ENCODE assay signal across 16 mouse cellular contexts in genomic region chr17:35020551-35020950, GRCm38 (mm10). TPM values are rescaled to one million over a fixed set of nuclear protein-coding genes. Genes with fewer than 3 reads are reported as not detected.
A peak's percentile ranks its signal among the peaks of the same experiment; 100 is the strongest.
DNase-seq lines count a peak whose midpoint lies in the region; ATAC-seq and TF ChIP-seq lines count a peak whose summit lies in the region.
"Had no signal": no experiment of that assay in that cellular context is flagged by ENCODE, and none has a peak within 500 bp of the region (broad histone marks: within the 10 kb centered on the region; RNA-seq: fewer than 3 reads in every experiment).

No protein-coding gene starts in this region.

- WGBS in limb, embryonic 10.5 days, result 87% methylated on average over 8 of the region's 8 CpGs

- no peaks in the 10 kb centered on the region for H3K36me3 ChIP-seq in testis, adult 2 months (ENCODE audit: control insufficient read depth, insufficient read depth, low read length)
- H3K36me3 ChIP-seq in limb, embryonic 10.5 days, result peaks cover 29% of the 10 kb centered on the region

- intact Hi-C loops in gastrocnemius, postnatal 36 days (cut with DNase I), result loop anchor here (5.0 kb wide), 1 partner anchor 67 kb away; the partner anchor contains the start of genes Abhd16a and Ly6g6f

- no peaks in the 10 kb centered on the region for H3K9me3 ChIP-seq in limb, embryonic 10.5 days (replicated peaks)
- H3K9me3 ChIP-seq: forebrain, embryonic 10.5 days; G1E; heart, embryonic 15.5 days; hindbrain, embryonic 13.5 days had no signal

- ATAC-seq in cerebellum, adult (ENCODE audit: insufficient number of reproducible peaks, low FRiP score, low TSS enrichment), result no peak

- no peak for TF ChIP-seq POLR2A in testis, adult 2 months (IDR thresholded peaks at IDR 0.05; ENCODE audit: control insufficient read depth, low read depth, low read length)

- H3K4me3 ChIP-seq in testis, adult 2 months (ENCODE audit: control insufficient read depth, low read depth, low read length), result peak overlapping the region; percentile 37
- no peak overlapping the region for H3K4me3 ChIP-seq in limb, embryonic 10.5 days
- H3K4me3 ChIP-seq: hindbrain, embryonic 13.5 days had no signal

- DNase-seq in cerebellum, adult 9-10 months, result peak; percentile 43
- peak; percentile 12 for DNase-seq in kidney, postnatal 10 days
- DNase-seq in kidney, adult 8-10 months, result no peak
- DNase-seq in testis, postnatal 14 days (ENCODE audit: low spot score), result no peak
- peak; percentile 28 for DNase-seq in limb, embryonic 10.5 days (ENCODE audit: low spot score)
- DNase-seq in gastrocnemius, postnatal 36 days, result no peak

- no peak for TF ChIP-seq CTCF in testis, adult 2 months (IDR thresholded peaks at IDR 0.05; ENCODE audit: control insufficient read depth, insufficient read depth, insufficient replicate concordance, low read depth, low read length)

- peaks cover 5% of the 10 kb centered on the region for H3K4me1 ChIP-seq in testis, adult 2 months (ENCODE audit: control insufficient read depth, insufficient read depth, low read length)
- H3K4me1 ChIP-seq in limb, embryonic 10.5 days, result peaks cover 32% of the 10 kb centered on the region

- H3K27ac ChIP-seq in testis, adult 2 months (ENCODE audit: control insufficient read depth, insufficient read depth, low read depth, low read length), result no peak overlapping the region
- no peak overlapping the region for H3K27ac ChIP-seq in limb, embryonic 10.5 days
- H3K27ac ChIP-seq: hindbrain, embryonic 13.5 days; hindbrain, postnatal 0 days had no signal

- no peaks in the 10 kb centered on the region for H3K27me3 ChIP-seq in testis, adult 2 months (ENCODE audit: control insufficient read depth, insufficient read depth, low read length)
- H3K27me3 ChIP-seq in limb, embryonic 10.5 days (ENCODE audit: low read depth, poor library complexity, severe bottlenecking), result no peaks in the 10 kb centered on the region
- H3K27me3 ChIP-seq: heart, embryonic 15.5 days; hindbrain, embryonic 13.5 days had no signal

RNA-seq across cellular contexts. Expression of gene Vwa7, which starts 4.2 kb away (rescaled TPM):
- 0.65 and 0.84 TPM in 2 replicates for polyA plus RNA-seq in testis, adult 2 months (2012; rRNA removed)
- polyA plus RNA-seq in limb, embryonic 10.5 days (2016; fragmentation: Nextera tagmentation; extraction: Ambion mirVana), result 0.15 and 0.23 TPM in 2 replicates
- total RNA-seq in gastrocnemius, postnatal 36 days (2021), result 10 to 100 TPM; 11.3 to 12.8 TPM

RNA-seq across cellular contexts. Expression of gene Sapcd1, which starts 7.3 kb away (rescaled TPM):
- 3.5 and 3.8 TPM in 2 replicates for polyA plus RNA-seq in testis, adult 2 months (2012; rRNA removed)
- 1.2 and 1.4 TPM in 2 replicates for polyA plus RNA-seq in limb, embryonic 10.5 days (2016; fragmentation: Nextera tagmentation; extraction: Ambion mirVana)
- total RNA-seq in gastrocnemius, postnatal 36 days (2021), result not detected
- total RNA-seq: gastrocnemius, adult 18-20 months; heart, adult 18-20 months; hematopoietic stem cell, adult 5-6 weeks had no signal

RNA-seq across cellular contexts. Expression of gene Vars, which starts 19.8 kb away (rescaled TPM):
- polyA plus RNA-seq in testis, adult 2 months (2012; rRNA removed), result 261 and 309 TPM in 2 replicates
- 222 and 267 TPM in 2 replicates for polyA plus RNA-seq in limb, embryonic 10.5 days (2016; fragmentation: Nextera tagmentation; extraction: Ambion mirVana)
- 10 to 100 TPM; 29.3 to 31.8 TPM for total RNA-seq in gastrocnemius, postnatal 36 days (2021)

RNA-seq across cellular contexts. Expression of gene Msh5, which starts 26.0 kb away (rescaled TPM):
- polyA plus RNA-seq in testis, adult 2 months (2012; rRNA removed), result 19.3 and 20.4 TPM in 2 replicates
- polyA plus RNA-seq in limb, embryonic 10.5 days (2016; fragmentation: Nextera tagmentation; extraction: Ambion mirVana), result 5.2 and 5.4 TPM in 2 replicates
- total RNA-seq in gastrocnemius, postnatal 36 days (2021), result under 1 TPM; 0.20 to 0.35 TPM
- total RNA-seq: heart, adult 18-20 months had no signal

RNA-seq across cellular contexts. Expression of gene Clic1, which starts 29.2 kb away (rescaled TPM):
- polyA plus RNA-seq in testis, adult 2 months (2012; rRNA removed), result 24.1 and 24.8 TPM in 2 replicates
- 174 and 186 TPM in 2 replicates for polyA plus RNA-seq in limb, embryonic 10.5 days (2016; fragmentation: Nextera tagmentation; extraction: Ambion mirVana)
- 10 to 100 TPM; 10.9 to 12.0 TPM for total RNA-seq in gastrocnemius, postnatal 36 days (2021)

Comparison
In these comparisons a context has a peak if more than half of its experiments do, and no peak if none do; other contexts are left out.
1. DNase-seq: peak in cerebellum, adult 9-10 months (single experiment), kidney, postnatal 10 days (single experiment) and limb, embryonic 10.5 days (single experiment); none in kidney, adult 8-10 months (0 of 2), testis, postnatal 14 days (single experiment) and gastrocnemius, postnatal 36 days (0 of 2).